Comparison of ENCODE assay signal across 9 mouse cellular contexts in genomic region chr6:139874418-139875176, GRCm38 (mm10).
DNase-seq lines count a peak whose midpoint lies in the region; ATAC-seq lines count a peak whose summit lies in the region.
"Had no signal": no experiment of that assay in that cellular context is flagged by ENCODE, and none has a peak within 500 bp of the region (broad histone marks: within the 10 kb centered on the region; RNA-seq: fewer than 3 reads in every experiment).

No protein-coding gene starts in this region.

- H3K27ac ChIP-seq in kidney, embryonic 16.5 days (ENCODE audit: low read length), result peak overlapping the region; percentile 3; the same call in 1 of the 2 replicates
- no peak overlapping the region for H3K27ac ChIP-seq in limb, embryonic 11.5 days (replicated peaks; ENCODE audit: low read depth, low read length)
- H3K27ac ChIP-seq: macrophage had no signal

- WGBS in kidney, embryonic 16.5 days, result 27% methylated on average over 3 of the region's 3 CpGs
- 51% methylated on average over 3 of the region's 3 CpGs for WGBS in limb, embryonic 11.5 days

- no peaks in the 10 kb centered on the region for H3K27me3 ChIP-seq in kidney, embryonic 16.5 days (ENCODE audit: insufficient read depth, low read length)
- no peaks in the 10 kb centered on the region for H3K27me3 ChIP-seq in limb, embryonic 11.5 days (ENCODE audit: control insufficient read depth, insufficient read depth, low read length)

- peak; percentile 31 for DNase-seq in 416B (ENCODE audit: low read depth)
- DNase-seq in adipocyte (ENCODE audit: low spot score), result peak; percentile 13
- peak; percentile 79 for DNase-seq in embryo, embryonic 10.5 days (ENCODE audit: low spot score)
- DNase-seq in heart, adult 9 months (ENCODE audit: low spot score in 2 of 2), result peak; percentile 40 to 56
- DNase-seq in limb, embryonic 11.5 days (ENCODE audit: low spot score), result peak; percentile 48
- peak; percentile 56 for DNase-seq in right cerebral cortex, adult 18-20 months
- DNase-seq in spleen, adult 18-20 months, result no peak

- H3K9ac ChIP-seq in kidney, embryonic 16.5 days (replicated peaks; ENCODE audit: low read length), result no peak overlapping the region
- no peak overlapping the region for H3K9ac ChIP-seq in limb, embryonic 11.5 days (ENCODE audit: low read length)

- H3K4me3 ChIP-seq in kidney, embryonic 16.5 days (ENCODE audit: low read length), result no peak overlapping the region
- no peak overlapping the region for H3K4me3 ChIP-seq in limb, embryonic 11.5 days (ENCODE audit: low read depth, low read length)

- ATAC-seq in kidney, embryonic 16.5 days (ENCODE audit: low FRiP score, low TSS enrichment), result peak; percentile 57
- ATAC-seq in limb, embryonic 11.5 days (ENCODE audit: insufficient number of reproducible peaks, low FRiP score, low TSS enrichment, low read depth), result 0 out of 2 replicates have a peak, but pooled peaks have one; percentile 57

- no peaks in the 10 kb centered on the region for H3K4me1 ChIP-seq in kidney, embryonic 16.5 days (ENCODE audit: insufficient read depth, low read length)
- H3K4me1 ChIP-seq in limb, embryonic 11.5 days (ENCODE audit: control insufficient read depth, insufficient read depth, low read length), result no peaks in the 10 kb centered on the region

- H3K4me2 ChIP-seq in kidney, embryonic 16.5 days (replicated peaks; ENCODE audit: low read depth, low read length), result no peak overlapping the region
- H3K4me2 ChIP-seq in limb, embryonic 11.5 days (ENCODE audit: low read depth, severe bottlenecking), result no peak overlapping the region

- H3K36me3 ChIP-seq in kidney, embryonic 16.5 days (ENCODE audit: insufficient read depth, low read length), result no peaks in the 10 kb centered on the region
- no peaks in the 10 kb centered on the region for H3K36me3 ChIP-seq in limb, embryonic 11.5 days (ENCODE audit: control insufficient read depth, insufficient read depth, low read length)

- H3K9me3 ChIP-seq in kidney, embryonic 16.5 days (ENCODE audit: low read length), result no peaks in the 10 kb centered on the region
- no peaks in the 10 kb centered on the region for H3K9me3 ChIP-seq in limb, embryonic 11.5 days (ENCODE audit: control insufficient read depth, low read length)

Comparison
In these comparisons a context has a peak if more than half of its experiments do, and no peak if none do; other contexts are left out.
1. DNase-seq: peak in 416B (single experiment), adipocyte (single experiment), embryo, embryonic 10.5 days (single experiment), heart, adult 9 months (2 of 2), limb, embryonic 11.5 days (single experiment) and right cerebral cortex, adult 18-20 months (single experiment); none in spleen, adult 18-20 months (0 of 2).